Mouse (Mus musculus): ENCODE measurements around the gene Gm5726.
"Not testable (repeated sequence)": the region's sequence is repeated elsewhere in the genome, so short reads cannot be mapped to it uniquely, and the experiment has no call there.

Gene Gm5726

GRCm38 (mm10) chr7:20545657-20546056 lies at the start of gene Gm5726:
Gene Gm5726, minus strand, starts transcription at chr7:20545757.
- in situ Hi-C loops (cut with MboI): not testable (repeated sequence)

GRCm38 (mm10) chr7:20576141-20576540 lies 30.6 kb upstream of the Gm5726 start, which contains the start of gene Gm4141:
Gene Gm4141, minus strand, starts transcription at chr7:20576241.
- in situ Hi-C loops (cut with MboI): not testable (repeated sequence)

GRCm38 (mm10) chr7:20533537-20533936 lies 12.0 kb downstream of the Gm5726 start, which contains the start of gene Vmn1r104:
Gene Vmn1r104, plus strand, starts transcription at chr7:20533837.
- in situ Hi-C loops (cut with MboI): not testable (repeated sequence)

GRCm38 (mm10) chr7:20510434-20510833 lies 35.1 kb downstream of the Gm5726 start, which contains the start of gene Vmn1r103:
Gene Vmn1r103, minus strand, starts transcription at chr7:20510534.
- in situ Hi-C loops (cut with MboI): not testable (repeated sequence)
